Mouse (Mus musculus): ENCODE data around the gene Rasa3. TPM values are rescaled to one million over a fixed set of nuclear protein-coding genes. Genes with fewer than 3 reads are reported as not detected.

The Rasa3 gene
- polyA plus RNA-seq, 1 experiment from 2014 or later, result 9.9 TPM

- H3K36me3 ChIP-seq (ENCODE audit: control insufficient read depth, insufficient read depth), result peaks cover 14% of the 10 kb centered on the region
- ATAC-seq, result no peak
- no peaks in the 10 kb centered on the region for H3K4me1 ChIP-seq (replicated peaks; ENCODE audit: control insufficient read depth, insufficient read depth, low read length)
- H3K27me3 ChIP-seq (replicated peaks; ENCODE audit: control insufficient read depth, insufficient read depth, low read length), result no peaks in the 10 kb centered on the region
- H3K27ac ChIP-seq (ENCODE audit: low read depth, low read length), result no peak overlapping the region
- H3K4me2 ChIP-seq (replicated peaks; ENCODE audit: low read depth), result no peak overlapping the region
- no peaks in the 10 kb centered on the region for H3K9me3 ChIP-seq (ENCODE audit: control insufficient read depth)
- H3K9ac ChIP-seq (ENCODE audit: low read depth, low read length), result no peak overlapping the region
- no peak for TF ChIP-seq CTCF (IDR thresholded peaks at IDR 0.05; ENCODE audit: low read depth)
- WGBS, result 92% methylated on average over 12 of the region's 12 CpGs
- H3K4me3 ChIP-seq (ENCODE audit: low read depth, low read length), result no peak overlapping the region
Observed at GRCm38 (mm10) chr8:13611702-13612101, 65.7 kb downstream of the Rasa3 start.

GRCm38 (mm10) chr8:13609971-13610370 is 67.4 kb downstream of the Rasa3 start:
- Histone ChIP-seq H3K4me1 (replicated peaks; ENCODE audit: control insufficient read depth, insufficient read depth, low read length) (no peaks in the 10 kb centered on the region), H3K9me3 (ENCODE audit: control insufficient read depth) (no peaks in the 10 kb centered on the region), H3K36me3 (ENCODE audit: control insufficient read depth, insufficient read depth) (peaks cover 15% of the 10 kb centered on the region), H3K27ac (ENCODE audit: low read depth, low read length) (peak overlapping the region; percentile 46; the same call in 1 of the 2 replicates), H3K9ac (ENCODE audit: low read depth, low read length) (no peak overlapping the region), H3K4me3 (ENCODE audit: low read depth, low read length) (no peak overlapping the region), H3K4me2 (replicated peaks; ENCODE audit: low read depth) (no peak overlapping the region), H3K27me3 (replicated peaks; ENCODE audit: control insufficient read depth, insufficient read depth, low read length) (no peaks in the 10 kb centered on the region)
- 50% methylated on average over 5 of the region's 5 CpGs for WGBS
- TF ChIP-seq CTCF (IDR thresholded peaks at IDR 0.05; ENCODE audit: low read depth), result no peak
- ATAC-seq, result peak; percentile 51

- no peak for TF ChIP-seq CTCF (IDR thresholded peaks at IDR 0.05; ENCODE audit: low read depth)
- H3K4me1 ChIP-seq (replicated peaks; ENCODE audit: control insufficient read depth, insufficient read depth, low read length), result no peaks in the 10 kb centered on the region
- no peak overlapping the region for H3K4me3 ChIP-seq (ENCODE audit: low read depth, low read length)
- H3K4me2 ChIP-seq (replicated peaks; ENCODE audit: low read depth), result no peak overlapping the region
- H3K36me3 ChIP-seq (ENCODE audit: control insufficient read depth, insufficient read depth), result peaks cover 18% of the 10 kb centered on the region
- no peaks in the 10 kb centered on the region for H3K9me3 ChIP-seq (ENCODE audit: control insufficient read depth)
- H3K27me3 ChIP-seq (replicated peaks; ENCODE audit: control insufficient read depth, insufficient read depth, low read length), result no peaks in the 10 kb centered on the region
- no peak for ATAC-seq
- H3K27ac ChIP-seq (ENCODE audit: low read depth, low read length), result no peak overlapping the region
- H3K9ac ChIP-seq (ENCODE audit: low read depth, low read length), result no peak overlapping the region
- 94% methylated on average over 6 of the region's 6 CpGs for WGBS
Observed at GRCm38 (mm10) chr8:13608946-13609345, 68.5 kb downstream of the Rasa3 start.

GRCm38 (mm10) chr8:13605920-13606480 is 71.4 kb downstream of the Rasa3 start:
- Histone ChIP-seq H3K36me3 (ENCODE audit: control insufficient read depth, insufficient read depth) (peaks cover 13% of the 10 kb centered on the region; the same call in 1 of the 2 replicates), H3K27me3 (replicated peaks; ENCODE audit: control insufficient read depth, insufficient read depth, low read length) (no peaks in the 10 kb centered on the region), H3K9ac (ENCODE audit: low read depth, low read length) (no peak overlapping the region), H3K4me1 (replicated peaks; ENCODE audit: control insufficient read depth, insufficient read depth, low read length) (no peaks in the 10 kb centered on the region), H3K4me2 (replicated peaks; ENCODE audit: low read depth) (no peak overlapping the region), H3K9me3 (ENCODE audit: control insufficient read depth) (no peaks in the 10 kb centered on the region), H3K27ac (ENCODE audit: low read depth, low read length) (no peak overlapping the region), H3K4me3 (ENCODE audit: low read depth, low read length) (no peak overlapping the region)
- no peak for ATAC-seq
- TF ChIP-seq CTCF (IDR thresholded peaks at IDR 0.05; ENCODE audit: low read depth), result no peak
- WGBS, result 47% methylated on average over 7 of the region's 7 CpGs

DNA sequence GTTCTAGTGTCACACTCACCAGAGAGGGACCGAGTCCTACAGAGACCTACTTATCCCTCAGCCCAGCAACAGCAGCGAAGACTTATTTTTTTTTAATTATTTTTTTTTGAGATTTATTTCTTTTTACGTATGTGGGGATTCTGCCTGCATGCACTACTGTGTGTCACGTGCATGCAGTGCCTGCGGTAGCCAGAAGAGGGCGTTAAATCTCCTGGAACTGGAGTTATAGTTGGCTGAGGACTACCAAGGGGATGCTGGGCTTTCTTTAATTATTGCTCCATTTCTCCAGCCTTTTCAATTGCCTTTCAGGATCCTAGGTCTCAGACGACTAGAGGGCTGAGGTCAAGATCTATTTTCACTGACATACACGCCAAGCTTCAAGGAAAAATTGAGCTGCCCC is 74.8 kb downstream of the Rasa3 start:
- Histone ChIP-seq H3K9me3 (ENCODE audit: control insufficient read depth) (no peaks in the 10 kb centered on the region), H3K4me2 (replicated peaks; ENCODE audit: low read depth) (no peak overlapping the region), H3K36me3 (ENCODE audit: control insufficient read depth, insufficient read depth) (peaks cover 13% of the 10 kb centered on the region; the same call in 1 of the 2 replicates), H3K4me1 (replicated peaks; ENCODE audit: control insufficient read depth, insufficient read depth, low read length) (no peaks in the 10 kb centered on the region), H3K27me3 (replicated peaks; ENCODE audit: control insufficient read depth, insufficient read depth, low read length) (no peaks in the 10 kb centered on the region), H3K9ac (ENCODE audit: low read depth, low read length) (no peak overlapping the region), H3K4me3 (ENCODE audit: low read depth, low read length) (no peak overlapping the region), H3K27ac (ENCODE audit: low read depth, low read length) (no peak overlapping the region)
- no peak for ATAC-seq
- WGBS, result 73% methylated on average over 8 of the region's 8 CpGs
- TF ChIP-seq CTCF (IDR thresholded peaks at IDR 0.05; ENCODE audit: low read depth), result peak; percentile 72

DNA sequence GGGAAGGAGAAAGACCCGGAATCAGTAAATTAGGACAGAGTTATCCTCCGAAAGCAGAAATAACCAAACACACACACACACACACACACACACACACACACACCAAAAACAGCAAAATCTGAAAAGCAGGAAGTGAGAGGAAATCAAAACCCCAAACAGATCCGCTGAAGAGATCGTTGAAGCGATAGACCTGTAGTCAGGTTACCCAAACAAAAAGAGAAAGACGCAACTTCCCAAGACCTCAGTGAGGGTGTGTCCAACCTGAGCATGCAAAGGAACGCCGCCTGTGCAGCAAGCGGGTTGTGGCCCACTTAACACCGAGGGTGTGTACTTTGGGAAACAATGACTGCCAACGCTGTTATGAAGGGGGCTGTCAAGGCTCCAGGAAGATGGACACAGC is 76.2 kb downstream of the Rasa3 start:
- Histone ChIP-seq H3K9me3 (ENCODE audit: control insufficient read depth) (no peaks in the 10 kb centered on the region), H3K36me3 (ENCODE audit: control insufficient read depth, insufficient read depth) (peaks cover 22% of the 10 kb centered on the region; the same call in 1 of the 2 replicates), H3K9ac (ENCODE audit: low read depth, low read length) (no peak overlapping the region), H3K4me3 (ENCODE audit: low read depth, low read length) (no peak overlapping the region), H3K4me2 (replicated peaks; ENCODE audit: low read depth) (no peak overlapping the region), H3K27ac (ENCODE audit: low read depth, low read length) (no peak overlapping the region), H3K4me1 (replicated peaks; ENCODE audit: control insufficient read depth, insufficient read depth, low read length) (no peaks in the 10 kb centered on the region), H3K27me3 (replicated peaks; ENCODE audit: control insufficient read depth, insufficient read depth, low read length) (no peaks in the 10 kb centered on the region)
- TF ChIP-seq CTCF (IDR thresholded peaks at IDR 0.05; ENCODE audit: low read depth), result no peak
- WGBS, result 70% methylated on average over 11 of the region's 11 CpGs
- no peak for ATAC-seq
